Mouse (Mus musculus): ENCODE results near the gene Gm8138.
"Not testable (repeated sequence)": the region's sequence is repeated elsewhere in the genome, so short reads cannot be mapped to it uniquely, and the experiment has no call there.

The Gm8138 gene

GRCm38 (mm10) chr14:43416250-43416649 is at the start of gene Gm8138:
Gene Gm8138, minus strand, starts transcription at chr14:43416350.
- not testable (repeated sequence) for DNase-seq

DNA sequence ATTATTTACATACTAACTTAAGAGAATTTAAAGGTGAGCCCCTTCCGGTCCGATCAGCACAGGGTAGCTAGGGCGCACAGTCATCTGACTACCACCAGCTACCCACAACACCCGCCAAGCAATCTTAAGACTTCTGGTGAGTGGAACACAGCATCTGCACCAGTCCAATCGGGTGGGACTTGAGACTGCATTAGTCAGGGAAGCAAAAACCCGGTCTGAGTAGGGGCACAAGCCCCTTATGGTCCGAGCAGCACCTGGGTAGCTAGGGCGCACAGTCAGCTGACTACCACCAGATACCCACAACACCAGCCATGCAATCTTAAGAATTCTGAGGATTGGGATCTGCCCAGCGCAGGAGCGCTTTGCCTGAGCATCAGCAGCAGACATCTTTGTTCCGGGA is 54.4 kb downstream of the Gm8138 start:
- peak in 1 of 2 experiments; percentile 2 for DNase-seq
